Mouse (Mus musculus) intestine, embryonic 15.5 days (tissue): ENCODE data around the gene Ube2c. TPM values are rescaled to one million over a fixed set of nuclear protein-coding genes. Genes with fewer than 3 reads are reported as not detected.

Experiments used
- ATAC-seq: fragments of 200-750 bp; cut with Nextera tagmentation; 2 replicates; pipeline ENCODE4 v1.8.0; 2017; ENCODE audit warnings: moderate TSS enrichment, moderate library complexity
- H3K27ac ChIP-seq: fragments of 300-500 bp; sonication (generic); 2 replicates; pipeline ENCODE4 v1.5.1; 2015; ENCODE audit warnings: mild to moderate bottlenecking, inconsistent platforms
- H3K27me3 ChIP-seq: fragments of 300-500 bp; sonication (generic); replicated peaks from 2 replicates; pipeline ENCODE4 v1.6.1; 2015; ENCODE audit warnings: inconsistent platforms
- H3K36me3 ChIP-seq: fragments of 300-500 bp; sonication (generic); 2 replicates; pipeline ENCODE4 v1.6.1; 2015; ENCODE audit warnings: inconsistent platforms
- H3K4me1 ChIP-seq: fragments of 300-500 bp; sonication (generic); replicated peaks from 2 replicates; pipeline ENCODE4 v1.6.1; 2015; ENCODE audit warnings: inconsistent platforms
- H3K4me2 ChIP-seq: fragments of 300-500 bp; sonication (generic); replicated peaks from 2 replicates; pipeline ENCODE4 v1.6.1; 2015; ENCODE audit warnings: mild to moderate bottlenecking, inconsistent platforms
- H3K4me3 ChIP-seq: fragments of 300-500 bp; sonication (generic); replicated peaks from 2 replicates; pipeline ENCODE4 v1.5.1; 2015; ENCODE audit warnings: inconsistent platforms
- H3K9ac ChIP-seq: fragments of 300-500 bp; sonication (generic); 2 replicates; pipeline ENCODE4 v1.6.1; 2015; ENCODE audit warnings: inconsistent platforms
- H3K9me3 ChIP-seq: fragments of 300-500 bp; sonication (generic); 2 replicates; pipeline ENCODE4 v1.6.1; 2016; ENCODE audit warnings: inconsistent platforms
- WGBS: fragments of 180-500 bp; shearing (Covaris S2); methylation state at CpG from one replicate; pipeline ENCODE4 v1.1.7; 2015; 5-methylcytosine and 5-hydroxymethylcytosine counted together
- polyA plus RNA-seq: library from polyadenylated mRNA; unstranded; fragments of >200 nt; fragmentation: Nextera tagmentation; extraction: Ambion mirVana; gene quantifications from 2 replicates; pipeline ENCODE4 v1.2.1, GENCODE M21; 2015

Ube2c gene
- polyA plus RNA-seq, 1 experiment from 2014 or later, result 431 TPM

- Histone ChIP-seq H3K36me3 (no peaks in the 10 kb centered on the region), H3K4me1 (peaks cover 18% of the 10 kb centered on the region), H3K9ac (no peak overlapping the region), H3K27me3 (no peaks in the 10 kb centered on the region), H3K4me2 (peak overlapping the region; percentile 86; the same call in 1 of the 2 replicates), H3K27ac (no peak overlapping the region), H3K9me3 (no peaks in the 10 kb centered on the region), H3K4me3 (no peak overlapping the region)
- ATAC-seq, result no peak
- 72% methylated on average over 7 of the region's 7 CpGs for WGBS
These were observed 14.4 kb downstream of the Ube2c start for GRCm38 (mm10) chr2:164783926-164784581.

GRCm38 (mm10) chr2:164784869-164785420, 15.2 kb downstream of the Ube2c start:
- H3K4me3 ChIP-seq, result peak overlapping the region; percentile 55
- no peaks in the 10 kb centered on the region for H3K27me3 ChIP-seq
- H3K27ac ChIP-seq, result peak overlapping the region; percentile 80
- WGBS, result 4% methylated on average over 7 of the region's 7 CpGs
- peaks cover 18% of the 10 kb centered on the region for H3K4me1 ChIP-seq
- no peaks in the 10 kb centered on the region for H3K9me3 ChIP-seq
- peak overlapping the region; percentile 86 for H3K4me2 ChIP-seq
- peak; percentile 3; the same call in 1 of the 2 replicates for ATAC-seq
- H3K36me3 ChIP-seq, result peaks cover 4% of the 10 kb centered on the region; the same call in 1 of the 2 replicates
- peak overlapping the region; percentile 67 for H3K9ac ChIP-seq

GRCm38 (mm10) chr2:164785481-164786387, 16.0 kb downstream of the Ube2c start, which contains the start of gene Snx21:
Gene Snx21 (plus strand): TSS chr2:164785823.
- Histone ChIP-seq H3K27ac (peak within 1 kb of the TSS; percentile 80), H3K9me3 (no peaks in the 10 kb centered on the region), H3K27me3 (no peaks in the 10 kb centered on the region), H3K4me2 (peak within 1 kb of the TSS; percentile 86), H3K9ac (peak within 1 kb of the TSS; percentile 67), H3K4me1 (peaks cover 18% of the 10 kb centered on the region), H3K36me3 (peaks cover 4% of the 10 kb centered on the region; the same call in 1 of the 2 replicates), H3K4me3 (peak within 1 kb of the TSS; percentile 55)
- peak; percentile 96 for ATAC-seq
- under 1% methylated on average over 87 of the region's 89 CpGs for WGBS

GRCm38 (mm10) chr2:164786388-164786885, 16.7 kb downstream of the Ube2c start:
- peak overlapping the region; percentile 80 for H3K27ac ChIP-seq
- no peaks in the 10 kb centered on the region for H3K9me3 ChIP-seq
- WGBS, result 10% methylated on average over 15 of the region's 15 CpGs
- peak overlapping the region; percentile 55 for H3K4me3 ChIP-seq
- ATAC-seq, result peak; percentile 8; the same call in 1 of the 2 replicates
- H3K4me1 ChIP-seq, result peaks cover 18% of the 10 kb centered on the region
- no peaks in the 10 kb centered on the region for H3K27me3 ChIP-seq
- peaks cover 10% of the 10 kb centered on the region for H3K36me3 ChIP-seq
- peak overlapping the region; percentile 67 for H3K9ac ChIP-seq
- peak overlapping the region; percentile 86 for H3K4me2 ChIP-seq

- Histone ChIP-seq H3K36me3 (peaks cover 16% of the 10 kb centered on the region), H3K4me1 (peaks cover 18% of the 10 kb centered on the region), H3K27me3 (no peaks in the 10 kb centered on the region), H3K4me2 (peak overlapping the region; percentile 86), H3K4me3 (peak overlapping the region; percentile 55; the same call in 1 of the 2 replicates), H3K9ac (no peak overlapping the region), H3K27ac (no peak overlapping the region), H3K9me3 (no peaks in the 10 kb centered on the region)
- 86% methylated on average over 3 of the region's 3 CpGs for WGBS
- ATAC-seq, result no peak
These were observed 17.3 kb downstream of the Ube2c start for GRCm38 (mm10) chr2:164787032-164787431.

GRCm38 (mm10) chr2:164787779-164788178, 18.1 kb downstream of the Ube2c start:
- Histone ChIP-seq H3K9ac (no peak overlapping the region), H3K4me2 (no peak overlapping the region), H3K4me3 (no peak overlapping the region), H3K4me1 (peaks cover 18% of the 10 kb centered on the region), H3K27me3 (no peaks in the 10 kb centered on the region), H3K9me3 (no peaks in the 10 kb centered on the region), H3K27ac (no peak overlapping the region), H3K36me3 (peaks cover 24% of the 10 kb centered on the region)
- 79% methylated on average over 10 of the region's 10 CpGs for WGBS
- ATAC-seq, result no peak

- no peak overlapping the region for H3K4me3 ChIP-seq
- H3K27me3 ChIP-seq, result no peaks in the 10 kb centered on the region
- no peak for ATAC-seq
- H3K9ac ChIP-seq, result no peak overlapping the region
- no peak overlapping the region for H3K4me2 ChIP-seq
- peaks cover 24% of the 10 kb centered on the region for H3K36me3 ChIP-seq
- no peaks in the 10 kb centered on the region for H3K9me3 ChIP-seq
- 61% methylated on average over 4 of the region's 4 CpGs for WGBS
- H3K27ac ChIP-seq, result no peak overlapping the region
- H3K4me1 ChIP-seq, result peaks cover 18% of the 10 kb centered on the region
These were observed 18.7 kb downstream of the Ube2c start for GRCm38 (mm10) chr2:164788411-164788810.

GRCm38 (mm10) chr2:164790451-164790850, 20.8 kb downstream of the Ube2c start:
- Histone ChIP-seq H3K36me3 (peaks cover 30% of the 10 kb centered on the region), H3K9ac (no peak overlapping the region)

GRCm38 (mm10) chr2:164791841-164792261, 22.2 kb downstream of the Ube2c start:
- Histone ChIP-seq H3K4me2 (no peak overlapping the region), H3K9ac (no peak overlapping the region), H3K4me1 (peaks cover 8% of the 10 kb centered on the region), H3K27me3 (no peaks in the 10 kb centered on the region), H3K27ac (no peak overlapping the region), H3K36me3 (peaks cover 35% of the 10 kb centered on the region), H3K4me3 (no peak overlapping the region), H3K9me3 (no peaks in the 10 kb centered on the region)
- ATAC-seq, result no peak
- 90% methylated on average over 18 of the region's 18 CpGs for WGBS

More at GRCm38 (mm10) chr2:164790451-164790850, 20.8 kb downstream of the Ube2c start:
- 69% methylated on average over 4 of the region's 4 CpGs for WGBS
- Histone ChIP-seq H3K27ac (no peak overlapping the region), H3K9me3 (no peaks in the 10 kb centered on the region), H3K4me3 (no peak overlapping the region), H3K27me3 (no peaks in the 10 kb centered on the region), H3K4me2 (no peak overlapping the region), H3K4me1 (peaks cover 13% of the 10 kb centered on the region)
- ATAC-seq, result no peak

- Histone ChIP-seq H3K4me3 (no peak overlapping the region), H3K36me3 (peaks cover 35% of the 10 kb centered on the region), H3K4me1 (peaks cover 4% of the 10 kb centered on the region; the same call in 1 of the 2 replicates), H3K27me3 (no peaks in the 10 kb centered on the region), H3K9ac (no peak overlapping the region), H3K27ac (no peak overlapping the region), H3K4me2 (no peak overlapping the region), H3K9me3 (no peaks in the 10 kb centered on the region)
- WGBS, result 88% methylated on average over 12 of the region's 12 CpGs
- ATAC-seq, result no peak
These were observed 22.9 kb downstream of the Ube2c start for GRCm38 (mm10) chr2:164792400-164793190.

GRCm38 (mm10) chr2:164793236-164793635, 23.5 kb downstream of the Ube2c start:
- Histone ChIP-seq H3K4me3 (no peak overlapping the region), H3K9me3 (no peaks in the 10 kb centered on the region), H3K36me3 (peaks cover 39% of the 10 kb centered on the region), H3K4me1 (peaks cover 2% of the 10 kb centered on the region; the same call in 1 of the 2 replicates), H3K27ac (no peak overlapping the region), H3K9ac (no peak overlapping the region), H3K27me3 (no peaks in the 10 kb centered on the region), H3K4me2 (no peak overlapping the region)
- peak; percentile 36; the same call in 1 of the 2 replicates for ATAC-seq
- 66% methylated on average over 3 of the region's 3 CpGs for WGBS
